ENCODE assay signal across 15 mouse cellular contexts in genomic region chr3:66687126-66687525, GRCm38 (mm10).
"Had no signal": no experiment of that assay in that cellular context is flagged by ENCODE, and none has a peak within 500 bp of the region (broad histone marks: within the 10 kb centered on the region; RNA-seq: fewer than 3 reads in every experiment).

No protein-coding gene starts in this region.

- H3K9ac ChIP-seq: lung, embryonic 14.5 days; midbrain, embryonic 12.5 days; neural tube, embryonic 12.5 days; stomach, embryonic 15.5 days had no signal

- H3K36me3 ChIP-seq: midbrain, embryonic 10.5 days; midbrain, embryonic 12.5 days; neural tube, embryonic 12.5 days; stomach, embryonic 15.5 days had no signal

- H3K9me3 ChIP-seq: midbrain, embryonic 10.5 days; midbrain, embryonic 12.5 days; neural tube, embryonic 12.5 days; stomach, embryonic 15.5 days had no signal

- H3K27ac ChIP-seq: midbrain, embryonic 10.5 days; midbrain, embryonic 12.5 days; neural tube, embryonic 12.5 days; stomach, embryonic 15.5 days; stomach, postnatal 0 days had no signal

- DNase-seq: lung, adult 18-20 months; lung, embryonic 14.5 days; lung, postnatal 10 days; lung, postnatal 4 days; midbrain, embryonic 14.5 days; right cerebral cortex, postnatal 14 days; thymus, adult 2 months; thymus, postnatal 25 days; thymus, postnatal 4 days had no signal

- H3K4me2 ChIP-seq: lung, embryonic 14.5 days; midbrain, embryonic 12.5 days; neural tube, embryonic 12.5 days; stomach, embryonic 15.5 days had no signal

- H3K4me3 ChIP-seq: midbrain, embryonic 10.5 days; midbrain, embryonic 12.5 days; myocyte; neural tube, embryonic 12.5 days; stomach, embryonic 15.5 days had no signal

- H3K4me1 ChIP-seq: midbrain, embryonic 10.5 days; stomach, embryonic 15.5 days had no signal

- H3K27me3 ChIP-seq: midbrain, embryonic 12.5 days; neural tube, embryonic 12.5 days; stomach, embryonic 15.5 days had no signal
